16 mouse cellular contexts compared by ENCODE assay signal in the genomic region with DNA sequence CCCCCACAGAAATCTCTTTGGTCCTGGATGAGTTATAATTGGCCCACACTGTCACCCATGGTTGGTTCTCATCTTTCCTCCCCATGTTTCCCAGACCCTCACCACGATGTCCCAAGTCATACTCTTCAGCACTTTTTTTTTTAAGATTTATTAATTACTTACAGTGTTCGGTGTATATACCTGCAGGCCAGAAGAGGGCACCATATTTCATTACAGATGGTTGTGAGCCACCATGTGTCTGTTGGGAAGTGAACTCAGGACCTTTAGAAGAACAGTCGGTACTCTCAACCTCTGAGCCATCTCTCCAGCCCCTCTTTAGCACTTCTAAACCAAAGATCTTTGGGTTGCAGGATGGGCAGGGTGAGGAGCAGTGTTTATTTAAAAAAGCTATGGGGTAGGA. TPM values are rescaled to one million over a fixed set of nuclear protein-coding genes. Genes with fewer than 3 reads are reported as not detected.
A peak's percentile ranks its signal among the peaks of the same experiment; 100 is the strongest.
DNase-seq lines count a peak whose midpoint lies in the region; ATAC-seq and TF ChIP-seq lines count a peak whose summit lies in the region.
"Had no signal": no experiment of that assay in that cellular context is flagged by ENCODE, and none has a peak within 500 bp of the region (broad histone marks: within the 10 kb centered on the region; RNA-seq: fewer than 3 reads in every experiment).

No protein-coding gene starts in this region.

- no peak overlapping the region for H3K4me2 ChIP-seq in CH12.LX (ENCODE audit: insufficient read depth, low read depth, poor library complexity, severe bottlenecking)
- no peak overlapping the region for H3K4me2 ChIP-seq in forebrain, embryonic 14.5 days (ENCODE audit: low read length)
- H3K4me2 ChIP-seq: liver, embryonic 13.5 days; midbrain, embryonic 12.5 days; neural tube, embryonic 15.5 days had no signal

- TF ChIP-seq EP300 in CH12.LX (IDR thresholded peaks at IDR 0.05; ENCODE audit: low read length), result no peak

- 59% methylated on average over 3 of the region's 3 CpGs for WGBS in forebrain, embryonic 14.5 days

- H3K36me3 ChIP-seq in CH12.LX (replicated peaks in 1 of 2; ENCODE audit: control insufficient read depth in 1 of 2, insufficient read depth in 1 of 2, low read length in 1 of 2), result no peaks in the 10 kb centered on the region
- H3K36me3 ChIP-seq in forebrain, embryonic 14.5 days (ENCODE audit: control insufficient read depth, insufficient read depth, low read length), result no peaks in the 10 kb centered on the region
- H3K36me3 ChIP-seq: liver, embryonic 13.5 days; midbrain, embryonic 12.5 days; neural tube, embryonic 15.5 days had no signal

- in situ Hi-C loops in CH12.LX (cut with MboI; ENCODE audit: low pct_ligation_motif_present, low pct_unique_long_range_greater_than_20kb, low sequenced_read_pairs), result loop anchor here (10.0 kb wide), 1 partner anchor 163 kb away; no protein-coding TSS in a partner anchor

- TF ChIP-seq RAD21 in CH12.LX (IDR thresholded peaks at IDR 0.05; ENCODE audit: low read depth, low read length), result peak; percentile 53

- peak; percentile 62 for DNase-seq in heart, adult 11 months
- DNase-seq in heart, adult 8-10 months (ENCODE audit: low spot score), result no peak
- DNase-seq in lung, postnatal 25 days (ENCODE audit: low spot score), result peak; percentile 16
- DNase-seq in lung, postnatal 10 days, result no peak
- DNase-seq in CH12.LX (ENCODE audit: extremely low read depth), result peak; percentile 69
- peak; percentile 58 for DNase-seq in induced T-regulatory cell, adult 2 months (ENCODE audit: low read depth)
- DNase-seq in forebrain, embryonic 14.5 days (ENCODE audit: low spot score), result no peak
- no peak for DNase-seq in urinary bladder, postnatal 36 days (ENCODE audit: low spot score in 2 of 2)
- DNase-seq: cerebellum, adult 8-10 months; gastrocnemius, adult 2 months; kidney, postnatal 36 days; liver, embryonic 13.5 days had no signal

- dilution Hi-C loops in CH12.LX (cut with MboI; ENCODE audit: extremely low pct_ligation_motif_present, extremely low pct_unique_long_range_greater_than_20kb, low sequenced_read_pairs), result no loop called here

- no peaks in the 10 kb centered on the region for H3K27me3 ChIP-seq in CH12.LX (replicated peaks)
- no peaks in the 10 kb centered on the region for H3K27me3 ChIP-seq in forebrain, embryonic 14.5 days (replicated peaks; ENCODE audit: control insufficient read depth, insufficient read depth, low read length)
- H3K27me3 ChIP-seq: liver, embryonic 13.5 days; midbrain, embryonic 12.5 days; neural tube, embryonic 15.5 days had no signal

- no peak for TF ChIP-seq POLR2A in CH12.LX (IDR thresholded peaks at IDR 0.05; ENCODE audit: low read depth, low read length)

- no peak overlapping the region for H3K9ac ChIP-seq in CH12.LX (ENCODE audit: insufficient read depth, low read depth)
- no peak overlapping the region for H3K9ac ChIP-seq in forebrain, embryonic 14.5 days (ENCODE audit: low read length)
- H3K9ac ChIP-seq: liver, embryonic 13.5 days; midbrain, embryonic 12.5 days; neural tube, embryonic 15.5 days had no signal

- H3K27ac ChIP-seq in CH12.LX (ENCODE audit: insufficient read depth, low read depth), result no peak overlapping the region
- H3K27ac ChIP-seq in forebrain, embryonic 14.5 days (ENCODE audit: low read depth, low read length), result no peak overlapping the region
- H3K27ac ChIP-seq: gastrocnemius, adult 2 months; liver, embryonic 13.5 days; midbrain, embryonic 12.5 days; neural tube, embryonic 15.5 days had no signal

- H3K9me3 ChIP-seq in CH12.LX (replicated peaks; ENCODE audit: low read length), result peaks cover 2% of the 10 kb centered on the region
- H3K9me3 ChIP-seq in forebrain, embryonic 14.5 days (replicated peaks; ENCODE audit: control insufficient read depth, low read length), result no peaks in the 10 kb centered on the region
- H3K9me3 ChIP-seq: liver, embryonic 13.5 days; midbrain, embryonic 12.5 days; neural tube, embryonic 15.5 days had no signal

- no peak for ATAC-seq in forebrain, embryonic 14.5 days
- ATAC-seq: inflammation-experienced regulatory T-cells, adult 6 months had no signal

- peak; percentile 19 to 76 for TF ChIP-seq CTCF in CH12.LX (conservative IDR thresholded peaks at IDR 0.05 in 1 of 2, IDR thresholded peaks at IDR 0.05 in 1 of 2; ENCODE audit: low read depth in 2 of 2, low read length in 2 of 2)

- peaks cover 0 to 15% of the 10 kb centered on the region in 2 experiments; a peak in 2 of 4 replicates for H3K4me1 ChIP-seq in CH12.LX (ENCODE audit: control insufficient read depth in 1 of 2, insufficient read depth in 2 of 2)
- no peaks in the 10 kb centered on the region for H3K4me1 ChIP-seq in forebrain, embryonic 14.5 days (ENCODE audit: control insufficient read depth, insufficient read depth, low read length)
- H3K4me1 ChIP-seq: midbrain, embryonic 12.5 days had no signal

- no peak overlapping the region for H3K4me3 ChIP-seq in CH12.LX (replicated peaks in 1 of 3; ENCODE audit: low read depth in 2 of 3, low read length in 2 of 3, poor library complexity in 1 of 3)
- no peak overlapping the region for H3K4me3 ChIP-seq in forebrain, embryonic 14.5 days (ENCODE audit: low read depth, low read length)
- H3K4me3 ChIP-seq: gastrocnemius, adult 2 months; liver, embryonic 13.5 days; midbrain, embryonic 12.5 days; neural tube, embryonic 15.5 days had no signal

- H3K79me2 ChIP-seq in CH12.LX (replicated peaks; ENCODE audit: control insufficient read depth, extremely low read depth, insufficient read depth, poor library complexity, severe bottlenecking), result no peaks in the 10 kb centered on the region

TF ChIP-seq in CH12.LX, 34 proteins besides CTCF, POLR2A, EP300 and RAD21:
- TF ChIP-seq E2F4 (IDR thresholded peaks at IDR 0.05; ENCODE audit: insufficient replicate concordance, low read depth, low read length), result no peak
- no peak for TF ChIP-seq MAZ (IDR thresholded peaks at IDR 0.05; ENCODE audit: low read depth, low read length)
- peak; percentile 91 for TF ChIP-seq ZNF384 (IDR thresholded peaks at IDR 0.05; ENCODE audit: low read depth, low read length)
- TF ChIP-seq ZC3H11A (IDR thresholded peaks at IDR 0.05; ENCODE audit: low read depth, low read length), result peak; percentile 16; the same call in 1 of the 2 replicates
- peak; percentile 67 for TF ChIP-seq MYC (IDR thresholded peaks at IDR 0.05; ENCODE audit: low read depth, low read length)
- peak; percentile 66 for TF ChIP-seq SMC3 (IDR thresholded peaks at IDR 0.05; ENCODE audit: low read depth, low read length)

RNA-seq across cellular contexts. Expression of gene Gm12166, which starts 20.7 kb away (rescaled TPM):
- 1 to 10 TPM in 2 of 4 experiments, under 1 TPM in 2; 0.43 to 1.3 (median 0.96) TPM for total RNA-seq in heart, adult 8-10 months (2022)
- 2.9 and 3.3 TPM in 2 replicates for total RNA-seq in CH12.LX (2012; rRNA removed)
- 19.0 and 19.1 TPM in 2 replicates for total RNA-seq in CH12.LX (2014; rRNA removed)
- 2.3 and 6.2 TPM in 2 replicates for polyA plus RNA-seq in CH12.LX (2012; ENCODE audit: insufficient read length, low read depth)
- polyA plus RNA-seq in forebrain, embryonic 14.5 days (2014; fragmentation: Nextera tagmentation; extraction: Ambion mirVana), result 4.7 and 6.3 TPM in 2 replicates

RNA-seq across cellular contexts. Expression of gene Adam19, which starts 24.3 kb away (rescaled TPM):
- 10 to 100 TPM; 17.7 to 42.4 (median 24.0) TPM for total RNA-seq in heart, adult 8-10 months (2022)
- total RNA-seq in CH12.LX (2012; rRNA removed) (3.0 and 3.5 TPM in 2 replicates), CH12.LX (2014; rRNA removed) (3.8 and 4.5 TPM in 2 replicates)
- 7.0 and 9.0 TPM in 2 replicates for polyA plus RNA-seq in CH12.LX (2012; ENCODE audit: insufficient read length, low read depth)
- polyA plus RNA-seq in forebrain, embryonic 14.5 days (2014; fragmentation: Nextera tagmentation; extraction: Ambion mirVana), result 4.5 and 6.2 TPM in 2 replicates

RNA-seq across cellular contexts. Expression of gene Sox30, which starts 51.4 kb away (rescaled TPM):
- total RNA-seq in heart, adult 8-10 months (2022), result under 1 TPM in 3 of 4 experiments, not detected in 1; 0.22 to 0.26 (median 0.25) TPM
- total RNA-seq in CH12.LX (2012; rRNA removed) (not detected in 2 replicates), CH12.LX (2014; rRNA removed) (not detected in 2 replicates)
- polyA plus RNA-seq in CH12.LX (2012; ENCODE audit: insufficient read length, low read depth), result not detected in 2 replicates
- polyA plus RNA-seq in forebrain, embryonic 14.5 days (2014; fragmentation: Nextera tagmentation; extraction: Ambion mirVana), result 0.11 TPM in 1 of 2 replicates, not detected in the other
- total RNA-seq: gastrocnemius, adult 2 months had no signal
- polyA plus RNA-seq: heart, embryonic 16.5 days; liver, embryonic 13.5 days had no signal

Comparison
In these comparisons a context has a peak if more than half of its experiments do, and no peak if none do; other contexts are left out.
1. DNase-seq: peak in heart, adult 11 months (single experiment), lung, postnatal 25 days (single experiment), CH12.LX (single experiment) and induced T-regulatory cell, adult 2 months (single experiment); none in heart, adult 8-10 months (single experiment), lung, postnatal 10 days (single experiment), forebrain, embryonic 14.5 days (single experiment) and urinary bladder, postnatal 36 days (0 of 2).